Mouse (Mus musculus) stomach, postnatal 0 days (tissue): ENCODE measurements at regions not wholly inside any gene's neighbourhood (a gene's known extent, or its start where the extent isn't known, plus 50 kb on each side); places are given as distances from the start of the nearest gene placed in this dataset.

ENCODE experiments used
- CTCF ChIP-seq: IDR thresholded peaks from 2 replicates; pipeline ENCODE4 v1.5.1; 2016; ENCODE audit warnings: antibody characterized with exemption, low read depth, mild to moderate bottlenecking, moderate library complexity
- EP300 ChIP-seq: optimal IDR thresholded peaks from 2 replicates; pipeline ENCODE3; 2016; ENCODE audit warnings: antibody characterized with exemption

DNA sequence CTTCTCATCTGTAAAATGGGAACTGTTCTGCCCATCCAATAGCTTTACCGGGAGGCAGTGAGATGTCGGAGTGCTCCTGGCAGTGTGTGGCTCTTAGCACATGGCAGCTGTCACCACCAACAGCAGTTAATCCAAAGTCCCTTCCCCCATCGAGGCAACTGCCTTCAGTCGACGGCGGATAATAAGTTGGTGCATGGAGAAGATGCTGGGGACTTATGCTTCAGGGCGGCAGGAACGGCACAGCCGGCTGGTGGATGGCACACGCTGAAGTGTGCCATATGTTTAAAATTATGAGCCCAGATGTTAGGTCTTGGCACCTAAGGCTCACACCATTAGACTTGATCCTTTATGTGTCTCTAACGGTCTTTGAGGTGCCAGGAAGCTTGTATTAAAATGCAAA is 183.5 kb downstream of the Wdr11 start:
- TF ChIP-seq CTCF, result no peak
- no peak for TF ChIP-seq EP300
